Comparison of ENCODE assay signal across 9 mouse cellular contexts in genomic region chr2:58055383-58055782, GRCm38 (mm10). TPM values are rescaled to one million over a fixed set of nuclear protein-coding genes. Genes with fewer than 3 reads are reported as not detected.
A peak's percentile ranks its signal among the peaks of the same experiment; 100 is the strongest.
DNase-seq lines count a peak whose midpoint lies in the region; ATAC-seq and TF ChIP-seq lines count a peak whose summit lies in the region.
"Had no signal": no experiment of that assay in that cellular context is flagged by ENCODE, and none has a peak within 500 bp of the region (broad histone marks: within the 10 kb centered on the region; RNA-seq: fewer than 3 reads in every experiment).

No protein-coding gene starts in this region.

- TF ChIP-seq POLR2A in cerebellum, adult 2 months (IDR thresholded peaks at IDR 0.05; ENCODE audit: borderline replicate concordance, insufficient read depth, low read length): no peak

- ATAC-seq in kidney, postnatal 0 days (replicated peaks; ENCODE audit: low FRiP score, low read depth): 0 out of 2 replicates have a peak, but pooled peaks have one; percentile 59

- TF ChIP-seq CTCF in C2C12 (IDR thresholded peaks at IDR 0.05; ENCODE audit: control insufficient read depth, insufficient read depth, insufficient read length): peak; percentile 27
- peak; percentile 93 for TF ChIP-seq CTCF in cerebellum, adult 2 months (IDR thresholded peaks at IDR 0.05; ENCODE audit: borderline replicate concordance, insufficient read depth, low read depth, low read length)
- peak; percentile 95 for TF ChIP-seq CTCF in kidney, postnatal 0 days (IDR thresholded peaks at IDR 0.05; ENCODE audit: low read depth)

- H3K4me1 ChIP-seq in cerebellum, adult 2 months (ENCODE audit: control insufficient read depth, insufficient read depth, low read length): no peaks in the 10 kb centered on the region
- no peaks in the 10 kb centered on the region for H3K4me1 ChIP-seq in kidney, postnatal 0 days (replicated peaks; ENCODE audit: insufficient read depth, low read length)
- H3K4me1 ChIP-seq: heart, embryonic 15.5 days had no signal

- no peaks in the 10 kb centered on the region for H3K27me3 ChIP-seq in C2C12 (ENCODE audit: control insufficient read depth, insufficient read depth, insufficient read length)
- H3K27me3 ChIP-seq in cerebellum, adult 2 months (ENCODE audit: control insufficient read depth, insufficient read depth, low read length): no peaks in the 10 kb centered on the region
- no peaks in the 10 kb centered on the region for H3K27me3 ChIP-seq in kidney, postnatal 0 days (ENCODE audit: insufficient read depth, low read length)
- H3K27me3 ChIP-seq: heart, embryonic 15.5 days had no signal

- no peak overlapping the region for H3K9ac ChIP-seq in kidney, postnatal 0 days (ENCODE audit: low read depth, low read length)
- H3K9ac ChIP-seq: heart, embryonic 15.5 days had no signal

- H3K79me2 ChIP-seq in C2C12 (ENCODE audit: control insufficient read depth, insufficient read depth): no peaks in the 10 kb centered on the region

- no peak overlapping the region for H3K4me2 ChIP-seq in kidney, postnatal 0 days (ENCODE audit: low read length)
- H3K4me2 ChIP-seq: heart, embryonic 15.5 days had no signal

- no peaks in the 10 kb centered on the region for H3K79me3 ChIP-seq in C2C12 (ENCODE audit: low read depth)

- no peaks in the 10 kb centered on the region for H3K36me3 ChIP-seq in C2C12 (ENCODE audit: control insufficient read depth, insufficient read depth)
- no peaks in the 10 kb centered on the region for H3K36me3 ChIP-seq in kidney, postnatal 0 days (ENCODE audit: insufficient read depth, low read length)
- H3K36me3 ChIP-seq: heart, embryonic 15.5 days had no signal

- no peak overlapping the region for H3K27ac ChIP-seq in cerebellum, adult 2 months (ENCODE audit: insufficient read depth, low read length)
- no peak overlapping the region for H3K27ac ChIP-seq in kidney, postnatal 0 days
- H3K27ac ChIP-seq: heart, embryonic 15.5 days had no signal

- peak; percentile 66 for DNase-seq in MN1 (ENCODE audit: low spot score)
- DNase-seq in cerebellum, adult 2 months: peak; percentile 70 to 78
- peak; percentile 15 to 39 for DNase-seq in frontal cortex, postnatal 25 days (ENCODE audit: low spot score in 2 of 2)
- peak; percentile 71 for DNase-seq in kidney, postnatal 0 days (ENCODE audit: low spot score)
- DNase-seq in lung, adult 18-20 months: peak; percentile 30 to 47
- DNase-seq in retina, postnatal 1 day: peak; percentile 81
- DNase-seq in urinary bladder, postnatal 36 days (ENCODE audit: low spot score in 2 of 2): peak; percentile 19 to 37

- no peak overlapping the region for H3ac ChIP-seq in C2C12 (ENCODE audit: control insufficient read depth, insufficient read length, low read depth)

- no peaks in the 10 kb centered on the region for H3K9me3 ChIP-seq in kidney, postnatal 0 days (replicated peaks; ENCODE audit: low read length)
- H3K9me3 ChIP-seq: heart, embryonic 15.5 days had no signal

- no peak overlapping the region for H3K4me3 ChIP-seq in C2C12 (ENCODE audit: insufficient read depth, poor library complexity, severe bottlenecking)
- no peak overlapping the region for H3K4me3 ChIP-seq in cerebellum, adult 2 months (replicated peaks; ENCODE audit: insufficient read depth, low read depth, low read length)
- H3K4me3 ChIP-seq in kidney, postnatal 0 days (replicated peaks; ENCODE audit: low read depth, low read length): no peak overlapping the region
- H3K4me3 ChIP-seq: heart, embryonic 15.5 days had no signal

TF ChIP-seq in C2C12, 6 proteins besides CTCF, POLR2A, EP300 and RAD21:
- TF ChIP-seq MAX (IDR thresholded peaks at IDR 0.05) (no peak), USF1 (IDR thresholded peaks at IDR 0.05; ENCODE audit: low read depth) (no peak), MYOD1 (IDR thresholded peaks at IDR 0.05; ENCODE audit: control insufficient read depth, insufficient read length, low read depth) (no peak), FOSL1 (IDR thresholded peaks at IDR 0.05; ENCODE audit: insufficient read depth, low read length, poor library complexity, severe bottlenecking) (no peak), CEBPB (IDR thresholded peaks at IDR 0.05; ENCODE audit: low read depth) (no peak), MYOG (IDR thresholded peaks at IDR 0.05; ENCODE audit: control insufficient read depth, extremely low read depth, insufficient read length) (no peak)

RNA-seq across cellular contexts. Expression of gene Ermn, which starts 2.7 kb away (rescaled TPM):
- polyA plus RNA-seq in C2C12 (2012; fragmentation: generic; extraction: Trizol): not detected
- 58.3 and 74.6 TPM in 2 replicates for polyA plus RNA-seq in cerebellum, adult 2 months (2012; rRNA removed)
- not detected in 2 replicates for polyA plus RNA-seq in kidney, postnatal 0 days (2015; fragmentation: Nextera tagmentation; extraction: Ambion mirVana)
- polyA plus RNA-seq: heart, embryonic 15.5 days had no signal

RNA-seq across cellular contexts. Expression of gene Galnt5, which starts 57.7 kb away (rescaled TPM):
- not detected for polyA plus RNA-seq in C2C12 (2012; fragmentation: generic; extraction: Trizol)
- polyA plus RNA-seq in cerebellum, adult 2 months (2012; rRNA removed): not detected in 2 replicates
- polyA plus RNA-seq in kidney, postnatal 0 days (2015; fragmentation: Nextera tagmentation; extraction: Ambion mirVana): 0.89 and 1.1 TPM in 2 replicates

Comparison
In these comparisons a context has a peak if more than half of its experiments do, and no peak if none do; other contexts are left out.
1. CTCF ChIP-seq: peak in every context shown above with its lines; median percentile 95 in kidney, postnatal 0 days; 93 in cerebellum, adult 2 months; 27 in C2C12.
2. DNase-seq: peak in every context shown above with its lines; median percentile 81 in retina, postnatal 1 day; 74 in cerebellum, adult 2 months; 71 in kidney, postnatal 0 days; 66 in MN1; 38 in lung, adult 18-20 months; 28 in urinary bladder, postnatal 36 days; 27 in frontal cortex, postnatal 25 days.
3. RNA of gene Ermn, which starts 2.7 kb away (polyA plus RNA-seq): 58.3 to 74.6 TPM in cerebellum, adult 2 months; not detected in C2C12 (single experiment) and not detected in kidney, postnatal 0 days; every median in the first group is over 10 times any median in the second.